Mouse (Mus musculus): Measurements from ENCODE around the gene Traf3. TPM values are rescaled to one million over a fixed set of nuclear protein-coding genes. Genes with fewer than 3 reads are reported as not detected.

Traf3 gene
- polyA plus RNA-seq (2015; fragmentation: Nextera tagmentation; extraction: Ambion mirVana) = 3.2 and 3.7 TPM in 2 replicates

- 6% methylated on average over 42 of the region's 105 CpGs for WGBS (ENCODE audit: insufficient replicate concordance)
- peak within 1 kb of the TSS; percentile 82 for H3K4me2 ChIP-seq
- peak within 1 kb of the TSS; percentile 66 for H3K27ac ChIP-seq
- H3K4me1 ChIP-seq (replicated peaks) = peaks cover 62% of the 10 kb centered on the region
- H3K4me3 ChIP-seq (replicated peaks) = peak within 1 kb of the TSS; percentile 76
- peaks cover 6% of the 10 kb centered on the region for H3K27me3 ChIP-seq
- ATAC-seq (ENCODE audit: low read depth) (peak; percentile 42), DNase-seq (peak; percentile 42)
- H3K36me3 ChIP-seq = no peaks in the 10 kb centered on the region
- H3K9me3 ChIP-seq (replicated peaks) = no peaks in the 10 kb centered on the region
- peak within 1 kb of the TSS; percentile 74 for H3K9ac ChIP-seq
Observed at GRCm38 (mm10) chr12:111165831-111166591, at the start of gene Traf3. TSS of gene Traf3 (plus strand) at chr12:111166370.

DNA sequence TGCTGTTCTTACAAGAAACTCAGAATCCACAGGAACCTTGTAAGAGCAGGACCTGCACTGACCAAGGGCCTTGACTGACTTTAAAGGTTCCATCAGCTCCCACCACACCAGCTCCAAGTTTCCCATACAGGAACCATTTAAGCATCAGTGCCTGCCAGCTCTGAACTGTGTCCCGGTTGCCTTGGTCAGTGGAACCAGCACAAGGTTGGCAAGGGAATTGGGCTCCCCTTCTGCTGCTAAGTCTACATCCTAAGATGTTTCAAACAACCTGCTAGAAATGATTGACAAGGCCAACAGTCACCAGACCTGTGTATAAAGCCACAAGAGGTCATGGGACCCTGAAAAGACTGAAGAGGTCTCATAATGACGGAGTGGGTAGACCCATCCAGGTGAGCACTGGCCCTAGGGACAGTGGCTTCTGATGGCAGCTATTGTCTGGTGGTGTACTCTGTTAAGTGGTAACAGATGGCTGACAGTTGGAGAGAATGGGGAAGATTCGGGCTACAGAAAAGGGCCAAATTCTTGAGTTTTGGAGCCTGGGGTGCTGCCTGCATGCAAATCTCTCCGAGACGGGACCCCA, 46.6 kb upstream of the Traf3 start:
- Histone ChIP-seq H3K27me3 (no peaks in the 10 kb centered on the region), H3K4me3 (replicated peaks) (no peak overlapping the region), H3K9me3 (replicated peaks) (0 out of 2 replicates have a peak, but pooled peaks cover 10% of the 10 kb centered on the region), H3K4me2 (no peak overlapping the region), H3K36me3 (peaks cover 47% of the 10 kb centered on the region), H3K27ac (no peak overlapping the region), H3K9ac (no peak overlapping the region), H3K4me1 (replicated peaks) (no peaks in the 10 kb centered on the region)
- ATAC-seq (ENCODE audit: low read depth) (no peak), DNase-seq (no peak)
- 83% methylated on average over 5 of the region's 5 CpGs for WGBS (ENCODE audit: insufficient replicate concordance)

DNA sequence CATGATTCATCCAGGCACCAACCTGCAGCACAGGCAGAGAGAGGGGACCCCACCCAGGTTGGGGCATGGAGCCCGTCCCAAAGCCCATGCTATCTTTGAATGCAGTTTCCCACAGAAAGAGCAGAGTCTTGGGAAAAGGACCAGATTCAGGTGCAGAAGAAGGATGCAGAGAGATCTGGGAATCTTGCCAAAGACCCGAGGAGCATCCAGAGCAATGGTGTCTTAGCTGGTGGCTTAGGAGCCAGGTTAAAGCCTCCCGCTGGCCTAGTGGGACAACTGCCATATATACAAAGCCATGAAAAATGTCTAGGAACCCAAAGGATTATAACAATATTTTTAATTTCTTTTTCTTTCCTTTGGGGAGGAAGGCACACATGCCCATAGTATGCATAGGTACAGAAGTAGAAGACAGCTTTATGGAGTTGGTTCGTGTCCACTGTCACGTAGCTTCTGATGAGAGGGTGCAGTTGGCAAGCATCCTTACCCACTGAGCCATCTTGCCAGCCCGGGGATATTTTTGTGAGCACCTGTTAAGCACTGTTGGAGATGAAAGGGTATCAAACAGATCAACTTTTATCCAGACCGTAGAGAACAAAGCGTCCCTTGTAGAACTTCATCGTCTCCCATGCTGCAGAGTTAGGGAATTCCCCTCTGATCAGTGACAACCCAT, 45.1 kb upstream of the Traf3 start:
- Histone ChIP-seq H3K9me3 (replicated peaks) (0 out of 2 replicates have a peak, but pooled peaks cover 10% of the 10 kb centered on the region), H3K27me3 (no peaks in the 10 kb centered on the region), H3K9ac (no peak overlapping the region), H3K4me1 (replicated peaks) (no peaks in the 10 kb centered on the region), H3K27ac (no peak overlapping the region), H3K4me2 (no peak overlapping the region), H3K36me3 (peaks cover 36% of the 10 kb centered on the region), H3K4me3 (replicated peaks) (no peak overlapping the region)
- 80% methylated on average over 9 of the region's 9 CpGs for WGBS (ENCODE audit: insufficient replicate concordance)
- DNase-seq (no peak), ATAC-seq (ENCODE audit: low read depth) (no peak)

DNA sequence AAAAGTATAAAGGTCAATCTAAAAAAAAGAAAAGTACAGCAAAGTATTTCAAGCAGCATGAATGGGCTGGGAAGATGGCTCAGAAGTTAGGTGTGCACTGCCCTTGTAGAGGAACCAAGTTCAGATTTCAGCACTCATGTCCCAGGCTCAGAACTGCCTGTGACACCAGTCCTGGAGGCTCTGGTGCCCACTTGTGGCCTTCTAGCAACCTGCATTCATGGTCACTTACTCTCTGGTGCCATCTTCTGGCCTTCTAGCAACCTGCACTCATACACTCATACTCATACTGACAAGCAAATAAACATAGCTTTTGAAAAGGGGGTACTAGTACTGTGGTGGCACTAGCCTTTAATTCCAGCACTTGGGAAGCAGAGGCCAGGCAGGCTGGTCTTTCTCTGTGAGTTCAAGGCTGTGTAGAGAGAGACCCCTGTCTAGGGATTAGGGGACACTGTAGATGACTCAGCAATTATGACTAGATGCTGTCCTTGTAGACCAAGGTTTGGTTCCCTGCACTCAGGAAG, 43.8 kb upstream of the Traf3 start:
- Histone ChIP-seq H3K4me2 (no peak overlapping the region), H3K9me3 (replicated peaks) (0 out of 2 replicates have a peak, but pooled peaks cover 10% of the 10 kb centered on the region), H3K36me3 (peaks cover 23% of the 10 kb centered on the region), H3K27ac (no peak overlapping the region), H3K4me3 (replicated peaks) (no peak overlapping the region), H3K9ac (no peak overlapping the region), H3K27me3 (no peaks in the 10 kb centered on the region), H3K4me1 (replicated peaks) (no peaks in the 10 kb centered on the region)
- peak; percentile 28 for DNase-seq
- ATAC-seq (ENCODE audit: low read depth) = no peak

- Histone ChIP-seq H3K4me2 (no peak overlapping the region), H3K9ac (no peak overlapping the region), H3K27ac (no peak overlapping the region), H3K4me3 (replicated peaks) (no peak overlapping the region), H3K4me1 (replicated peaks) (no peaks in the 10 kb centered on the region), H3K9me3 (replicated peaks) (0 out of 2 replicates have a peak, but pooled peaks cover 10% of the 10 kb centered on the region), H3K36me3 (peaks cover 6% of the 10 kb centered on the region), H3K27me3 (no peaks in the 10 kb centered on the region)
- 77% methylated on average over 14 of the region's 14 CpGs for WGBS (ENCODE audit: insufficient replicate concordance)
- ATAC-seq (ENCODE audit: low read depth) (no peak), DNase-seq (no peak)
Observed at GRCm38 (mm10) chr12:111124601-111125260, 41.4 kb upstream of the Traf3 start.

DNA sequence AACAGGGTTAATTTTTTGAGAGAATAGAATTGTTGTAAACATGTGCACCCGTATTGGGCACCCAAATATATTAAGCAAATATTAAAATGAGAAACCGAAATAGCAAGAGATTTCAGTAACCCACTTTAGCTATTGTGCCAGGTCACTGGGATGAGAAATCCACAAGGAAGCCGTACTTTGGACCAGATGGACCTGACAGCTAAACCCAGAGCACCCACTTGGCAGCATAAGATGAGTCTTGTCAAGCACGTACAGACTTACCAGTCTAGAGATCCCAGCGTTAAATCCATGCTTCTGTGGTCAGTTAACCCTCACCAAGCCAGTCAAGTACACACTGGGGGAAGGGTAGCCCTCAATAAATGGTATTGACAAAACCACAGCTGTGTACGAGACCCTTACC, 40.5 kb upstream of the Traf3 start:
- H3K4me2 ChIP-seq = no peak overlapping the region
- 0 out of 2 replicates have a peak, but pooled peaks cover 10% of the 10 kb centered on the region for H3K9me3 ChIP-seq (replicated peaks)
- 63% methylated on average over 6 of the region's 6 CpGs for WGBS (ENCODE audit: insufficient replicate concordance)
- H3K27me3 ChIP-seq = no peaks in the 10 kb centered on the region
- H3K27ac ChIP-seq = no peak overlapping the region
- no peak overlapping the region for H3K4me3 ChIP-seq (replicated peaks)
- no peak for DNase-seq
- no peaks in the 10 kb centered on the region for H3K4me1 ChIP-seq (replicated peaks)
- H3K9ac ChIP-seq = no peak overlapping the region
- no peaks in the 10 kb centered on the region for H3K36me3 ChIP-seq
- no peak for ATAC-seq (ENCODE audit: low read depth)

- DNase-seq (no peak), ATAC-seq (ENCODE audit: low read depth) (no peak)
- H3K4me3 ChIP-seq (replicated peaks) = no peak overlapping the region
- H3K27me3 ChIP-seq = no peaks in the 10 kb centered on the region
- H3K36me3 ChIP-seq = no peaks in the 10 kb centered on the region
- H3K9me3 ChIP-seq (replicated peaks) = peaks cover 2% of the 10 kb centered on the region; the same call in 1 of the 2 replicates
- no peak overlapping the region for H3K4me2 ChIP-seq
- 75% methylated on average over 7 of the region's 7 CpGs for WGBS (ENCODE audit: insufficient replicate concordance)
- no peak overlapping the region for H3K27ac ChIP-seq
- H3K9ac ChIP-seq = no peak overlapping the region
- H3K4me1 ChIP-seq (replicated peaks) = peaks cover 3% of the 10 kb centered on the region; the same call in 1 of the 2 replicates
Observed at GRCm38 (mm10) chr12:111134169-111134568, 32.0 kb upstream of the Traf3 start.

DNA sequence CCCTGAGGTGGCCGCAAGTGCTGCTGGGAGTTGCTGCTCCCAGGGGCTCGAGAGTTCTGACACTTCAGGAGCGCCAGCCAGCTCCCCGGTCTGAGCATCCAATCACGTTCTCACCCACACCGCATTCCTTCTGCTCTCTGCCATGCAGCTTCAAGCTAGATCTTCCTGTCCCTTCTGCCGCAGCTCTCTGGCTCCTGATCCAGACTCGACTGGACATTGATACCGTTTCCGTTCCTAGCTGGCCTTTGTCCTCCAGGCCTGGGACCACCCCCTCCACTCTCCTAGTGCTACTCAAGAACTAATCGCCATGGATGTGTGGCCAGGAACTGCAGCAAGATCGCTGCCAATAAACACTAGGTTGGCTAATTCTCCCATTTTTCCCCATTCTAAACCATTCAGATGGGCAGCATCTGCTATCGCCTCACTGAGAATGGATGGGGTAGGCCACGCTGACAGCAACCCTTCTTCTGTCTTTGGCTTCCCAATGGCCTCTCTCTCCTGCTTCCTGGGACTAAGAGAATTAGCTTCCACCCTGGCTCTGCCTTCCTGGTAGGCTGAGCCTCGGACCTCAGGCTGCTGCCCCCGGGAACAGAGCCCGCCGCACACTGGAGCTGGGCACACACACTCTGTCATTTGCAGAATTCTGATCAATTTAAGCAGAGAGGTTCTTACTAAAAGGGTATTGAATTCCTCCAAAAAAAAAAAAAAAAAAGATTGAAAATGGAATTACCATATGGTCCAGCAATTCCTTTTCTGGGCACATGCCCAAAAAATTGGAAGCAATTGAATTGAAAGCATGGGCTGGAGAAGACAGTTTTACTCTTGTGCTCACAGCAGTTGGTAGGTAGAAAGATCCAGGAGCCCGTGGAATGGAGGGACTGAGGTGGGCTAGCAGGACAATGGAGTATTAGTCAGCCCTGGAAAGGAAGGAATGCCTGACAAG, 31.1 kb upstream of the Traf3 start:
- no peak overlapping the region for H3K9ac ChIP-seq
- H3K36me3 ChIP-seq = no peaks in the 10 kb centered on the region
- H3K27ac ChIP-seq = no peak overlapping the region
- ATAC-seq (ENCODE audit: low read depth) = no peak
- H3K4me3 ChIP-seq (replicated peaks) = no peak overlapping the region
- peaks cover 3% of the 10 kb centered on the region; the same call in 1 of the 2 replicates for H3K4me1 ChIP-seq (replicated peaks)
- H3K9me3 ChIP-seq (replicated peaks) = peaks cover 6% of the 10 kb centered on the region; the same call in 1 of the 2 replicates
- DNase-seq = no peak
- no peaks in the 10 kb centered on the region for H3K27me3 ChIP-seq
- WGBS (ENCODE audit: insufficient replicate concordance) = 61% methylated on average over 19 of the region's 19 CpGs
- H3K4me2 ChIP-seq = no peak overlapping the region

DNA sequence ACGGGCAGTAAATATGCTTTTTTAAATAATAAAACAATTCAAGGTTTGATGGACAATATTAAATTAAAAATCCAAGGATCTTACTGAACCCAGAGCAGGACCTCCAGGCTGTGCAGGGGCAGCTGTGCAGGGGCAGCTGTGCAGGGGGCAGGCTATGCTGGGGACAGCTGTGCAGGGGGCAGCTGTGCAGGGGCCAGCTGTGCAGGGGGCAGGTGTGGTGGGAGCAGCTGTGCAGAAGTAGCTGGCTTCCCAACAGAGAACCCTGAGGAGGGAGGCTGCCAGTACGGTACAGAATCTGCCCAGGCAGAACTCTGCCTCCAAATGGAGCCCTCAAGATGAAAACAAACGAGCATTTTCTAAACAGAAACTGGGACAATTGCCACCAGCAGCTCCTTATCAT, 30.2 kb upstream of the Traf3 start:
- ATAC-seq (ENCODE audit: low read depth) (no peak), DNase-seq (no peak)
- 55% methylated on average over 3 of the region's 3 CpGs for WGBS (ENCODE audit: insufficient replicate concordance)
- H3K4me3 ChIP-seq (replicated peaks) = no peak overlapping the region
- no peaks in the 10 kb centered on the region for H3K36me3 ChIP-seq
- H3K27me3 ChIP-seq = no peaks in the 10 kb centered on the region
- peaks cover 6% of the 10 kb centered on the region; the same call in 1 of the 2 replicates for H3K9me3 ChIP-seq (replicated peaks)
- H3K27ac ChIP-seq = no peak overlapping the region
- peaks cover 3% of the 10 kb centered on the region; the same call in 1 of the 2 replicates for H3K4me1 ChIP-seq (replicated peaks)
- H3K9ac ChIP-seq = no peak overlapping the region
- no peak overlapping the region for H3K4me2 ChIP-seq

- no peaks in the 10 kb centered on the region for H3K27me3 ChIP-seq
- peaks cover 6% of the 10 kb centered on the region; the same call in 1 of the 2 replicates for H3K9me3 ChIP-seq (replicated peaks)
- no peak overlapping the region for H3K4me2 ChIP-seq
- no peak overlapping the region for H3K4me3 ChIP-seq (replicated peaks)
- H3K4me1 ChIP-seq (replicated peaks) = peaks cover 3% of the 10 kb centered on the region; the same call in 1 of the 2 replicates
- no peak overlapping the region for H3K27ac ChIP-seq
- ATAC-seq (ENCODE audit: low read depth) (peak; percentile 57; the same call in 1 of the 2 replicates), DNase-seq (peak; percentile 15)
- WGBS (ENCODE audit: insufficient replicate concordance) = 43% methylated on average over 2 of the region's 2 CpGs
- H3K9ac ChIP-seq = no peak overlapping the region
- H3K36me3 ChIP-seq = no peaks in the 10 kb centered on the region
Observed at GRCm38 (mm10) chr12:111137079-111137478, 29.1 kb upstream of the Traf3 start.
